Mouse (Mus musculus) bone marrow, adult 2 months (tissue): ENCODE measurements around the gene Tyms.

Experiments used
- CTCF ChIP-seq: fragments of 200-500 bp; IDR thresholded peaks from 2 replicates; pipeline ENCODE4 v1.5.1; 2011; ENCODE audit warnings: low read length, control low read depth; ENCODE audit not compliant: control insufficient read depth, insufficient read depth
- POLR2A ChIP-seq: fragments of 200-500 bp; IDR thresholded peaks from 2 replicates; pipeline ENCODE4 v1.6.1; 2011; ENCODE audit warnings: low read depth, mild to moderate bottlenecking, control low read depth, low read length, borderline replicate concordance; ENCODE audit not compliant: control insufficient read depth

DNA sequence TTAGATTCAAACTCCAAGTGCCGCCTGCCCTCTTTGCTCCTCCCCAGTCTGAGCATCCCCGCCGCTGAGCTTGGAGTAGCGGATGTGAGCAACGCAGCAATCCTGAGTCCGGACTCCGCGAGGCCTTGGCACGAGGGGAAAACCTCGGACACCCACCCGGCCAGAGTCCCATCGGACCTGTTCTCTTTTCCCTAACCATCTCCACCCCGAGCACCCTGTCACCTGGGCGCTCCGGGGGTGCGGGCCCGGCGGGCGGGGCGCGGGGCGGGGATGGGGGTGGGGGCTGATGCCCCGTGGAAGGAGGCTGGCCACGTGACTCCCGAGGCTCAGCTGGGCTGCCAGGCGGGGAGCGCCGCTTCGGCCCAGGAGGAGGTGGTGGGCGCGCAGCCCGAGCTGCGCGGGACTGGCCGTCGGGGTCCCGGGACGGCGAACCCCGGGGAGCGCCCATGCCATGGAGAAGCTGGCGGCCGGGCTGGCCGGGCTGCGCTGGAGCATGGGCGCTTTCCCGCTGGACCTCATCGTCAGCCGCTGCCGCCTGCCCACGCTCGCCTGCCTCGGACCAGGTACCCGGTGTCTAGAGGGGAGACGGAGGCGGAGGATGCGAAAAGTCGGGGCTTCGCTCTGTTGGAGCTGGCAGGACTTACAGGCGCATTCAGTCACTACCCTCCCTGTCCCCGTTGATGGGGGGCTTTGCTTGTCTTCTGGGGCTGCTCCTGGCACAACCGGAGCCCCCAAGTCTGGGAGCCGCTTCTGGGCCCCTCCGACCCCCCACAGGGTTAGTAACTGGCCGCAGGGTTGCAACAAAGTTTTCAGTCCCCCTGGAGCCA, 31.6 kb upstream of the Tyms start, which contains the start of gene Garem2:
- TF ChIP-seq CTCF = no peak
- TF ChIP-seq POLR2A = no peak
